In genomic region chr3:41319214-41319856, GRCm38 (mm10) we compare ENCODE assay signal across 10 mouse cellular contexts.
DNase-seq lines count a peak whose midpoint lies in the region; ATAC-seq lines count a peak whose summit lies in the region.
"Had no signal": no experiment of that assay in that cellular context is flagged by ENCODE, and none has a peak within 500 bp of the region (broad histone marks: within the 10 kb centered on the region; RNA-seq: fewer than 3 reads in every experiment).

No protein-coding gene starts in this region.

- ATAC-seq in hindbrain, embryonic 13.5 days (ENCODE audit: low FRiP score): peak; percentile 52; the same call in 1 of the 2 replicates
- no peak for ATAC-seq in hindbrain, embryonic 14.5 days (ENCODE audit: low FRiP score)
- peak; percentile 66 for ATAC-seq in limb, embryonic 13.5 days (ENCODE audit: low FRiP score, low read depth)
- no peak for ATAC-seq in megakaryocyte-erythroid progenitor cell, adult 5-6 weeks (replicated peaks; ENCODE audit: low FRiP score, low TSS enrichment, poor library complexity, severe bottlenecking)

- DNase-seq in hindbrain, embryonic 14.5 days (ENCODE audit: low spot score): no peak
- DNase-seq in 3T3-L1 (ENCODE audit: low read depth, low spot score): peak; percentile 77
- peak; percentile 47 for DNase-seq in embryonic facial prominence, embryonic 10.5 days (ENCODE audit: low spot score)
- DNase-seq in right cerebral cortex, postnatal 4 days: no peak
- DNase-seq: gastrocnemius, postnatal 36 days had no signal

- no peak overlapping the region for H3K4me3 ChIP-seq in hindbrain, embryonic 13.5 days
- no peak overlapping the region for H3K4me3 ChIP-seq in hindbrain, embryonic 14.5 days (replicated peaks; ENCODE audit: low read length)
- no peak overlapping the region for H3K4me3 ChIP-seq in embryonic facial prominence, embryonic 10.5 days
- H3K4me3 ChIP-seq in limb, embryonic 13.5 days: no peak overlapping the region
- H3K4me3 ChIP-seq: stomach, embryonic 15.5 days had no signal

- no peaks in the 10 kb centered on the region for H3K9me3 ChIP-seq in hindbrain, embryonic 13.5 days
- no peaks in the 10 kb centered on the region for H3K9me3 ChIP-seq in hindbrain, embryonic 14.5 days (ENCODE audit: control insufficient read depth, low read length)
- H3K9me3 ChIP-seq in embryonic facial prominence, embryonic 10.5 days: no peaks in the 10 kb centered on the region
- H3K9me3 ChIP-seq in limb, embryonic 13.5 days: no peaks in the 10 kb centered on the region; the same call in 1 of the 2 replicates
- H3K9me3 ChIP-seq: stomach, embryonic 15.5 days had no signal

- WGBS in hindbrain, embryonic 13.5 days: 62% methylated on average over 5 of the region's 5 CpGs
- 68% methylated on average over 5 of the region's 5 CpGs for whole genome bisulfite sequencing in hindbrain, embryonic 14.5 days
- WGBS in embryonic facial prominence, embryonic 10.5 days: 34% methylated on average over 5 of the region's 5 CpGs
- WGBS in limb, embryonic 13.5 days: 23% methylated on average over 5 of the region's 5 CpGs

- H3K4me2 ChIP-seq in hindbrain, embryonic 13.5 days: no peak overlapping the region
- no peak overlapping the region for H3K4me2 ChIP-seq in hindbrain, embryonic 14.5 days (replicated peaks)
- no peak overlapping the region for H3K4me2 ChIP-seq in limb, embryonic 13.5 days (replicated peaks)
- H3K4me2 ChIP-seq: stomach, embryonic 15.5 days had no signal

- H3K27ac ChIP-seq in hindbrain, embryonic 13.5 days: no peak overlapping the region
- no peak overlapping the region for H3K27ac ChIP-seq in hindbrain, embryonic 14.5 days
- H3K27ac ChIP-seq in embryonic facial prominence, embryonic 10.5 days (replicated peaks): no peak overlapping the region
- H3K27ac ChIP-seq in limb, embryonic 13.5 days: no peak overlapping the region
- H3K27ac ChIP-seq: stomach, embryonic 15.5 days had no signal

- H3K4me1 ChIP-seq in hindbrain, embryonic 13.5 days (replicated peaks): 0 out of 2 replicates have a peak, but pooled peaks cover 6% of the 10 kb centered on the region
- no peaks in the 10 kb centered on the region for H3K4me1 ChIP-seq in hindbrain, embryonic 14.5 days (replicated peaks; ENCODE audit: control insufficient read depth, insufficient read depth, low read length)
- peaks cover 25% of the 10 kb centered on the region for H3K4me1 ChIP-seq in embryonic facial prominence, embryonic 10.5 days
- H3K4me1 ChIP-seq in limb, embryonic 13.5 days: peaks cover 27% of the 10 kb centered on the region
- H3K4me1 ChIP-seq: stomach, embryonic 15.5 days had no signal

- H3K9ac ChIP-seq in hindbrain, embryonic 13.5 days: no peak overlapping the region
- H3K9ac ChIP-seq in hindbrain, embryonic 14.5 days: no peak overlapping the region
- no peak overlapping the region for H3K9ac ChIP-seq in limb, embryonic 13.5 days
- H3K9ac ChIP-seq: stomach, embryonic 15.5 days had no signal

- H3K27me3 ChIP-seq in hindbrain, embryonic 13.5 days: no peaks in the 10 kb centered on the region
- H3K27me3 ChIP-seq in hindbrain, embryonic 14.5 days (ENCODE audit: control insufficient read depth, insufficient read depth, low read length): no peaks in the 10 kb centered on the region
- H3K27me3 ChIP-seq in embryonic facial prominence, embryonic 10.5 days (replicated peaks; ENCODE audit: low read depth, poor library complexity, severe bottlenecking): no peaks in the 10 kb centered on the region
- peaks cover 32% of the 10 kb centered on the region for H3K27me3 ChIP-seq in limb, embryonic 13.5 days
- H3K27me3 ChIP-seq: CH12.LX; stomach, embryonic 15.5 days had no signal

- no peaks in the 10 kb centered on the region for H3K36me3 ChIP-seq in hindbrain, embryonic 13.5 days
- no peaks in the 10 kb centered on the region for H3K36me3 ChIP-seq in hindbrain, embryonic 14.5 days (replicated peaks; ENCODE audit: control insufficient read depth, insufficient read depth)
- no peaks in the 10 kb centered on the region for H3K36me3 ChIP-seq in embryonic facial prominence, embryonic 10.5 days (replicated peaks)
- H3K36me3 ChIP-seq in limb, embryonic 13.5 days: no peaks in the 10 kb centered on the region
- H3K36me3 ChIP-seq: stomach, embryonic 15.5 days had no signal

Comparison
In these comparisons a context has a peak if more than half of its experiments do, and no peak if none do; other contexts are left out.
1. ATAC-seq: peak in hindbrain, embryonic 13.5 days (single experiment) and limb, embryonic 13.5 days (single experiment); none in hindbrain, embryonic 14.5 days (single experiment) and megakaryocyte-erythroid progenitor cell, adult 5-6 weeks (single experiment).
2. DNase-seq: peak in 3T3-L1 (single experiment) and embryonic facial prominence, embryonic 10.5 days (single experiment); none in hindbrain, embryonic 14.5 days (single experiment) and right cerebral cortex, postnatal 4 days (single experiment).